8 mouse cellular contexts compared by ENCODE assay signal in genomic region chr7:136894106-136894986, GRCm38 (mm10). TPM values are rescaled to one million over a fixed set of nuclear protein-coding genes. Genes with fewer than 3 reads are reported as not detected.
A peak's percentile ranks its signal among the peaks of the same experiment; 100 is the strongest.
DNase-seq lines count a peak whose midpoint lies in the region; ATAC-seq lines count a peak whose summit lies in the region.

TSS of gene Mgmt (plus strand) at chr7:136894614.

- H3K27ac ChIP-seq in hindbrain, embryonic 15.5 days (replicated peaks), result no peak within 1 kb of the TSS

- H3K4me1 ChIP-seq in hindbrain, embryonic 15.5 days (replicated peaks), result peaks cover 12% of the 10 kb centered on the region

- H3K36me3 ChIP-seq in hindbrain, embryonic 15.5 days, result no peaks in the 10 kb centered on the region

- WGBS in hindbrain, embryonic 15.5 days, result 13% methylated on average over 29 of the region's 33 CpGs

- H3K27me3 ChIP-seq in hindbrain, embryonic 15.5 days, result no peaks in the 10 kb centered on the region

- H3K4me2 ChIP-seq in hindbrain, embryonic 15.5 days, result peak within 1 kb of the TSS; percentile 58

- no peaks in the 10 kb centered on the region for H3K9me3 ChIP-seq in hindbrain, embryonic 15.5 days

- H3K9ac ChIP-seq in hindbrain, embryonic 15.5 days, result peak within 1 kb of the TSS; percentile 27; the same call in 1 of the 2 replicates

- peak; percentile 95 for DNase-seq in gastrocnemius, adult 18-20 months (ENCODE audit: low spot score)
- peak; percentile 79 to 83 for DNase-seq in layer of hippocampus, postnatal 36 days
- peak; percentile 96 for DNase-seq in lung, postnatal 25 days (ENCODE audit: low spot score)
- peak; percentile 2 for DNase-seq in retina, adult 2 months (ENCODE audit: low read depth, low spot score)
- peak; percentile 95 for DNase-seq in thymus, postnatal 25 days

- peak; percentile 100 for ATAC-seq in activated CD4-positive, CD25-positive, alpha-beta regulatory T cell, adult 4 months
- peak; percentile 98 for ATAC-seq in common myeloid progenitor, adult 5-6 weeks (replicated peaks; ENCODE audit: low read depth, poor library complexity, severe bottlenecking)
- ATAC-seq in hindbrain, embryonic 15.5 days (ENCODE audit: low FRiP score, low read depth), result peak; percentile 97

- peak within 1 kb of the TSS; percentile 32 for H3K4me3 ChIP-seq in hindbrain, embryonic 15.5 days

RNA-seq across cellular contexts. Expression of gene Mgmt, which starts in this region (rescaled TPM):
- polyA plus RNA-seq in activated CD4-positive, CD25-positive, alpha-beta regulatory T cell, adult 4 months (2017; shearing (Covaris generic)), result 1 to 10 TPM; 6.1 to 6.7 TPM
- 1.8 and 4.9 TPM in 2 replicates for total RNA-seq in common myeloid progenitor, adult 5-6 weeks (2017)
- 1 to 10 TPM; 3.5 to 3.7 TPM for total RNA-seq in gastrocnemius, adult 18-20 months (2021)
- 1.5 and 1.8 TPM in 2 replicates for polyA plus RNA-seq in hindbrain, embryonic 15.5 days (2015; fragmentation: Nextera tagmentation; extraction: Ambion mirVana)
- total RNA-seq in layer of hippocampus, postnatal 36 days (2021), result under 1 TPM; 0.76 to 0.90 TPM

Comparison
In these comparisons a context has a peak if more than half of its experiments do, and no peak if none do; other contexts are left out.
1. Peak in DNase-seq in layer of hippocampus, postnatal 36 days; RNA of the gene not detected or under 1 TPM.
2. DNase-seq: peak in every context shown above with its lines; median percentile 96 in lung, postnatal 25 days; 95 in gastrocnemius, adult 18-20 months; 95 in thymus, postnatal 25 days; 81 in layer of hippocampus, postnatal 36 days; 2 in retina, adult 2 months.